Mouse (Mus musculus): Measurements from ENCODE around the gene Slc38a6.

GRCm38 (mm10) chr12:73357311-73357710 lies 70.7 kb downstream of the Slc38a6 start:
- TF ChIP-seq CTCF (IDR thresholded peaks at IDR 0.05; ENCODE audit: low read depth) (no peak), EP300 (optimal IDR thresholded peaks at IDR 0.05) (no peak)

All from stomach, postnatal 0 days (tissue).